Mouse (Mus musculus): Measurements from ENCODE around the gene Gm597. TPM values are rescaled to one million over a fixed set of nuclear protein-coding genes. Genes with fewer than 3 reads are reported as not detected.

Gene Gm597
- not detected in 2 replicates for total RNA-seq (2015; ENCODE audit: low replicate concordance)
- total RNA-seq (2017; ENCODE audit: low replicate concordance), result not detected in 2 replicates

GRCm38 (mm10) chr1:28780152-28780551 lies at the start of gene Gm597:
Gene Gm597 (minus strand): TSS chr1:28780252.
- no peak for ATAC-seq (replicated peaks; ENCODE audit: low FRiP score, poor library complexity, severe bottlenecking)

- ATAC-seq (replicated peaks; ENCODE audit: low FRiP score, poor library complexity, severe bottlenecking), result no peak
Observed at GRCm38 (mm10) chr1:28807689-28808088, 27.6 kb upstream of the Gm597 start.

DNA sequence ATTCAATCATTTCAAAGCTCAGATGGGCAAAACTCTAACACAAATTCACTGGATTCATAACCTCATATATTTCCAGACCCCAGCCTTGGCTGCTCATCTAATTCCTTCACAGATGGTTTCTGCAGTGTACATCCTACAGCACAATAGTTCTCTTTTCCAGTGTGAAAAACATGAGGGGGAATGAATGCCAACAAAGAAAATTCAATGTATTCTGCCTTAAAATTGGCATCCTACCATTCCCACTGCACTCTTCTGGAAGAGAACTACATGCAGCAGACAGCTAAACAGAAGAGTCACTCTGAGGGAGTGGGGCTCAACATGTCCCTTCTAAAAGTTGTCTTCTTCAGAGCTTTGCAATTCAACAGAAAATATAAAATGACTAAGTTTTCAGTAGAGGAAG lies 26.6 kb upstream of the Gm597 start:
- no peak for ATAC-seq (replicated peaks; ENCODE audit: low FRiP score, poor library complexity, severe bottlenecking)

DNA sequence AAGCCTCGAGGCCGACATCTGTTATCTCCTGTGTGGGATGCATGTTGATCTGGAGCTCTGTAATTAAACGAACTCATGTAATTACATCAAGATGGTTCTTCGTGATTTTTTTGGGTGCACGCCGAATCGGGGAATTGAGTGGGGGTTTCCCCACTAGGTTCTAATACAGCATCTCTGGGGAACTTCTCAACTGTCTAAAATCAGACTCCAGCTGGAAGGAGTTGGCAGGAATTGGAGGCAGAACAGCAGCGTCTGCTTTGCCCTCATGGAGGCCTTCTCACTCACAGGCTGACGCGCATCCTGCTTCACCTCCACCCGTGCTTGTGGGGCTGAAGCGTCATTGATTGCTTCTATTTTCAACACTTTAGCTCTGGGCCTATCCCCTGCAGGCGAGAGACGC lies 20.8 kb upstream of the Gm597 start:
- ATAC-seq (replicated peaks; ENCODE audit: low FRiP score, poor library complexity, severe bottlenecking), result no peak
